Mouse (Mus musculus): ENCODE measurements around the gene Rcc1l. TPM values are rescaled to one million over a fixed set of nuclear protein-coding genes. Genes with fewer than 3 reads are reported as not detected.

The Rcc1l gene
- polyA plus RNA-seq, 1 experiment from 2014 or later: 24.1 TPM

- 90% methylated on average over 4 of the region's 4 CpGs for WGBS
- H3K4me3 ChIP-seq (replicated peaks; ENCODE audit: low read length): no peak overlapping the region
Measured at GRCm38 (mm10) chr5:134148153-134148552, 28.4 kb downstream of the Rcc1l start.

GRCm38 (mm10) chr5:134147194-134147753 lies 29.3 kb downstream of the Rcc1l start:
- H3K4me1 ChIP-seq (replicated peaks; ENCODE audit: control insufficient read depth, insufficient read depth, low read length): no peaks in the 10 kb centered on the region
- no peaks in the 10 kb centered on the region for H3K9me3 ChIP-seq (ENCODE audit: control insufficient read depth, low read length)
- H3K4me3 ChIP-seq (replicated peaks; ENCODE audit: low read length): no peak overlapping the region
- H3K27ac ChIP-seq (ENCODE audit: low read length): no peak overlapping the region
- no peaks in the 10 kb centered on the region for H3K27me3 ChIP-seq (replicated peaks; ENCODE audit: control insufficient read depth, insufficient read depth, low read length)
- 86% methylated on average over 10 of the region's 10 CpGs for WGBS
- ATAC-seq: no peak
- H3K36me3 ChIP-seq (ENCODE audit: control insufficient read depth, insufficient read depth): peaks cover 17% of the 10 kb centered on the region
- H3K4me2 ChIP-seq (ENCODE audit: low read length): no peak overlapping the region
- no peak overlapping the region for H3K9ac ChIP-seq (replicated peaks; ENCODE audit: low read depth, low read length)

More at GRCm38 (mm10) chr5:134148153-134148552, 28.4 kb downstream of the Rcc1l start:
- Histone ChIP-seq H3K36me3 (ENCODE audit: control insufficient read depth, insufficient read depth) (peaks cover 13% of the 10 kb centered on the region), H3K27me3 (replicated peaks; ENCODE audit: control insufficient read depth, insufficient read depth, low read length) (no peaks in the 10 kb centered on the region), H3K27ac (ENCODE audit: low read length) (no peak overlapping the region), H3K4me1 (replicated peaks; ENCODE audit: control insufficient read depth, insufficient read depth, low read length) (no peaks in the 10 kb centered on the region), H3K4me2 (ENCODE audit: low read length) (no peak overlapping the region), H3K9me3 (ENCODE audit: control insufficient read depth, low read length) (no peaks in the 10 kb centered on the region), H3K9ac (replicated peaks; ENCODE audit: low read depth, low read length) (no peak overlapping the region)
- ATAC-seq: no peak

GRCm38 (mm10) chr5:134144986-134145385 lies 31.6 kb downstream of the Rcc1l start:
- Histone ChIP-seq H3K27ac (ENCODE audit: low read length) (no peak overlapping the region), H3K36me3 (ENCODE audit: control insufficient read depth, insufficient read depth) (peaks cover 17% of the 10 kb centered on the region), H3K4me2 (ENCODE audit: low read length) (no peak overlapping the region), H3K9me3 (ENCODE audit: control insufficient read depth, low read length) (no peaks in the 10 kb centered on the region), H3K9ac (replicated peaks; ENCODE audit: low read depth, low read length) (no peak overlapping the region), H3K4me1 (replicated peaks; ENCODE audit: control insufficient read depth, insufficient read depth, low read length) (no peaks in the 10 kb centered on the region), H3K4me3 (replicated peaks; ENCODE audit: low read length) (no peak overlapping the region), H3K27me3 (replicated peaks; ENCODE audit: control insufficient read depth, insufficient read depth, low read length) (no peaks in the 10 kb centered on the region)
- WGBS: 93% methylated on average over 8 of the region's 8 CpGs
- no peak for ATAC-seq

GRCm38 (mm10) chr5:134142381-134142780 lies 34.2 kb downstream of the Rcc1l start:
- ATAC-seq: no peak
- H3K9ac ChIP-seq (replicated peaks; ENCODE audit: low read depth, low read length): no peak overlapping the region
- no peaks in the 10 kb centered on the region for H3K4me1 ChIP-seq (replicated peaks; ENCODE audit: control insufficient read depth, insufficient read depth, low read length)
- no peak overlapping the region for H3K27ac ChIP-seq (ENCODE audit: low read length)
- H3K4me2 ChIP-seq (ENCODE audit: low read length): no peak overlapping the region
- no peaks in the 10 kb centered on the region for H3K27me3 ChIP-seq (replicated peaks; ENCODE audit: control insufficient read depth, insufficient read depth, low read length)
- no peak overlapping the region for H3K4me3 ChIP-seq (replicated peaks; ENCODE audit: low read length)
- 87% methylated on average over 11 of the region's 11 CpGs for WGBS
- H3K9me3 ChIP-seq (ENCODE audit: control insufficient read depth, low read length): no peaks in the 10 kb centered on the region
- peaks cover 24% of the 10 kb centered on the region for H3K36me3 ChIP-seq (ENCODE audit: control insufficient read depth, insufficient read depth)

- H3K9ac ChIP-seq (replicated peaks; ENCODE audit: low read depth, low read length): no peak overlapping the region
Measured at GRCm38 (mm10) chr5:134141236-134141635, 35.3 kb downstream of the Rcc1l start.

GRCm38 (mm10) chr5:134139429-134139828 lies 37.1 kb downstream of the Rcc1l start:
- Histone ChIP-seq H3K4me1 (replicated peaks; ENCODE audit: control insufficient read depth, insufficient read depth, low read length) (no peaks in the 10 kb centered on the region), H3K27me3 (replicated peaks; ENCODE audit: control insufficient read depth, insufficient read depth, low read length) (no peaks in the 10 kb centered on the region), H3K4me3 (replicated peaks; ENCODE audit: low read length) (no peak overlapping the region), H3K27ac (ENCODE audit: low read length) (no peak overlapping the region), H3K9me3 (ENCODE audit: control insufficient read depth, low read length) (no peaks in the 10 kb centered on the region), H3K9ac (replicated peaks; ENCODE audit: low read depth, low read length) (no peak overlapping the region), H3K4me2 (ENCODE audit: low read length) (no peak overlapping the region), H3K36me3 (ENCODE audit: control insufficient read depth, insufficient read depth) (peaks cover 32% of the 10 kb centered on the region)
- 91% methylated on average over 6 of the region's 6 CpGs for WGBS
- ATAC-seq: no peak

More at GRCm38 (mm10) chr5:134141236-134141635, 35.3 kb downstream of the Rcc1l start:
- Histone ChIP-seq H3K4me3 (replicated peaks; ENCODE audit: low read length) (no peak overlapping the region), H3K27ac (ENCODE audit: low read length) (no peak overlapping the region), H3K4me1 (replicated peaks; ENCODE audit: control insufficient read depth, insufficient read depth, low read length) (no peaks in the 10 kb centered on the region), H3K27me3 (replicated peaks; ENCODE audit: control insufficient read depth, insufficient read depth, low read length) (no peaks in the 10 kb centered on the region), H3K36me3 (ENCODE audit: control insufficient read depth, insufficient read depth) (peaks cover 25% of the 10 kb centered on the region), H3K4me2 (ENCODE audit: low read length) (no peak overlapping the region), H3K9me3 (ENCODE audit: control insufficient read depth, low read length) (no peaks in the 10 kb centered on the region)
- WGBS: 79% methylated on average over 7 of the region's 7 CpGs
- ATAC-seq: no peak

GRCm38 (mm10) chr5:134137933-134138332 lies 38.6 kb downstream of the Rcc1l start:
- no peak overlapping the region for H3K4me3 ChIP-seq (replicated peaks; ENCODE audit: low read length)
- H3K4me1 ChIP-seq (replicated peaks; ENCODE audit: control insufficient read depth, insufficient read depth, low read length): no peaks in the 10 kb centered on the region
- H3K9me3 ChIP-seq (ENCODE audit: control insufficient read depth, low read length): no peaks in the 10 kb centered on the region
- H3K4me2 ChIP-seq (ENCODE audit: low read length): no peak overlapping the region
- no peak overlapping the region for H3K27ac ChIP-seq (ENCODE audit: low read length)
- no peak overlapping the region for H3K9ac ChIP-seq (replicated peaks; ENCODE audit: low read depth, low read length)
- H3K27me3 ChIP-seq (replicated peaks; ENCODE audit: control insufficient read depth, insufficient read depth, low read length): no peaks in the 10 kb centered on the region
- WGBS: 95% methylated on average over 5 of the region's 5 CpGs
- no peak for ATAC-seq
- H3K36me3 ChIP-seq (ENCODE audit: control insufficient read depth, insufficient read depth): peaks cover 35% of the 10 kb centered on the region

- H3K4me3 ChIP-seq (replicated peaks; ENCODE audit: low read length): no peak overlapping the region
- peaks cover 6% of the 10 kb centered on the region; the same call in 1 of the 2 replicates for H3K4me1 ChIP-seq (replicated peaks; ENCODE audit: control insufficient read depth, insufficient read depth, low read length)
- ATAC-seq: no peak
- no peak overlapping the region for H3K27ac ChIP-seq (ENCODE audit: low read length)
- H3K9me3 ChIP-seq (ENCODE audit: control insufficient read depth, low read length): no peaks in the 10 kb centered on the region
- peaks cover 30% of the 10 kb centered on the region for H3K36me3 ChIP-seq (ENCODE audit: control insufficient read depth, insufficient read depth)
- H3K9ac ChIP-seq (replicated peaks; ENCODE audit: low read depth, low read length): no peak overlapping the region
- WGBS: 94% methylated on average over 12 of the region's 12 CpGs
- no peak overlapping the region for H3K4me2 ChIP-seq (ENCODE audit: low read length)
- no peaks in the 10 kb centered on the region for H3K27me3 ChIP-seq (replicated peaks; ENCODE audit: control insufficient read depth, insufficient read depth, low read length)
Measured at GRCm38 (mm10) chr5:134136022-134136421, 40.6 kb downstream of the Rcc1l start.

GRCm38 (mm10) chr5:134131586-134131985 lies 45.0 kb downstream of the Rcc1l start:
- Histone ChIP-seq H3K9me3 (ENCODE audit: control insufficient read depth, low read length) (no peaks in the 10 kb centered on the region), H3K27ac (ENCODE audit: low read length) (no peak overlapping the region; the same call in 1 of the 2 replicates), H3K4me2 (ENCODE audit: low read length) (no peak overlapping the region), H3K36me3 (ENCODE audit: control insufficient read depth, insufficient read depth) (peaks cover 31% of the 10 kb centered on the region), H3K27me3 (replicated peaks; ENCODE audit: control insufficient read depth, insufficient read depth, low read length) (no peaks in the 10 kb centered on the region), H3K4me3 (replicated peaks; ENCODE audit: low read length) (no peak overlapping the region), H3K9ac (replicated peaks; ENCODE audit: low read depth, low read length) (no peak overlapping the region), H3K4me1 (replicated peaks; ENCODE audit: control insufficient read depth, insufficient read depth, low read length) (peaks cover 6% of the 10 kb centered on the region; the same call in 1 of the 2 replicates)
- 20% methylated on average over 4 of the region's 4 CpGs for WGBS
- ATAC-seq: no peak

- Histone ChIP-seq H3K27me3 (replicated peaks; ENCODE audit: control insufficient read depth, insufficient read depth, low read length) (no peaks in the 10 kb centered on the region), H3K4me2 (ENCODE audit: low read length) (no peak overlapping the region), H3K9me3 (ENCODE audit: control insufficient read depth, low read length) (no peaks in the 10 kb centered on the region), H3K36me3 (ENCODE audit: control insufficient read depth, insufficient read depth) (peaks cover 18% of the 10 kb centered on the region), H3K9ac (replicated peaks; ENCODE audit: low read depth, low read length) (no peak overlapping the region), H3K4me1 (replicated peaks; ENCODE audit: control insufficient read depth, insufficient read depth, low read length) (peaks cover under 1% of the 10 kb centered on the region; the same call in 1 of the 2 replicates), H3K4me3 (replicated peaks; ENCODE audit: low read length) (no peak overlapping the region), H3K27ac (ENCODE audit: low read length) (no peak overlapping the region)
- 94% methylated on average over 2 of the region's 2 CpGs for WGBS
- no peak for ATAC-seq
Measured at GRCm38 (mm10) chr5:134126232-134126631, 50.3 kb downstream of the Rcc1l start.
